Mouse (Mus musculus) testis, postnatal 10 days (tissue): ENCODE measurements around the gene Gfral.

Experiments used
- DNase-seq: peaks from one replicate; pipeline ENCODE4 v3.0.0; 2021; ENCODE audit warnings: low spot score

Gene Gfral

DNA sequence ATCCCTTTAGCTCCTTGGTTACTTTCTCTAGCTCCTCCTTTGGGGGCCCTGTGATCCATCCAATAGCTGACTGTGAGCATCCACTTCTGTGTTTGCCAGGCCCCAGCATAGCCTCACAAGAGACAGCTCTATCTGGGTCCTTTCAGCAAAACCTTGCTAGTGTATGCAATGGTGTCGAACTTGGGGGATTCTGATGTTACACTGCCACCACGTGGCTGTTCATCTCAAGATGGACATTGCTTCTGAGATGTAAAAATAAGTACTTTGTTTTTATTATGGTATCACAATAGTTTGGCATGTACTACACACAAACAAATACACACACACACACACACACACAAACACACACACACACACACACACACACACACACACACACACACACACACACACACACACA is 90.6 kb downstream of the Gfral start:
- peak; percentile 74 for DNase-seq
